Mouse (Mus musculus): ENCODE data around the gene Pced1b. TPM values are rescaled to one million over a fixed set of nuclear protein-coding genes. Genes with fewer than 3 reads are reported as not detected.

Pced1b gene
- polyA plus RNA-seq, 1 experiment from 2014 or later = 6.4 TPM

Other genes starting within 250 kb of the Pced1b start
- 43.1 and 45.1 TPM in 2 replicates for gene Slc38a4, start 191.2 kb upstream of the Pced1b start, polyA plus RNA-seq (2016; fragmentation: Nextera tagmentation; extraction: Ambion mirVana)
- 1.4 and 1.7 TPM in 2 replicates for gene Amigo2, start 180 bp downstream of the Pced1b start, polyA plus RNA-seq (2016; fragmentation: Nextera tagmentation; extraction: Ambion mirVana)